8 mouse cellular contexts compared by ENCODE assay signal in the genomic region with DNA sequence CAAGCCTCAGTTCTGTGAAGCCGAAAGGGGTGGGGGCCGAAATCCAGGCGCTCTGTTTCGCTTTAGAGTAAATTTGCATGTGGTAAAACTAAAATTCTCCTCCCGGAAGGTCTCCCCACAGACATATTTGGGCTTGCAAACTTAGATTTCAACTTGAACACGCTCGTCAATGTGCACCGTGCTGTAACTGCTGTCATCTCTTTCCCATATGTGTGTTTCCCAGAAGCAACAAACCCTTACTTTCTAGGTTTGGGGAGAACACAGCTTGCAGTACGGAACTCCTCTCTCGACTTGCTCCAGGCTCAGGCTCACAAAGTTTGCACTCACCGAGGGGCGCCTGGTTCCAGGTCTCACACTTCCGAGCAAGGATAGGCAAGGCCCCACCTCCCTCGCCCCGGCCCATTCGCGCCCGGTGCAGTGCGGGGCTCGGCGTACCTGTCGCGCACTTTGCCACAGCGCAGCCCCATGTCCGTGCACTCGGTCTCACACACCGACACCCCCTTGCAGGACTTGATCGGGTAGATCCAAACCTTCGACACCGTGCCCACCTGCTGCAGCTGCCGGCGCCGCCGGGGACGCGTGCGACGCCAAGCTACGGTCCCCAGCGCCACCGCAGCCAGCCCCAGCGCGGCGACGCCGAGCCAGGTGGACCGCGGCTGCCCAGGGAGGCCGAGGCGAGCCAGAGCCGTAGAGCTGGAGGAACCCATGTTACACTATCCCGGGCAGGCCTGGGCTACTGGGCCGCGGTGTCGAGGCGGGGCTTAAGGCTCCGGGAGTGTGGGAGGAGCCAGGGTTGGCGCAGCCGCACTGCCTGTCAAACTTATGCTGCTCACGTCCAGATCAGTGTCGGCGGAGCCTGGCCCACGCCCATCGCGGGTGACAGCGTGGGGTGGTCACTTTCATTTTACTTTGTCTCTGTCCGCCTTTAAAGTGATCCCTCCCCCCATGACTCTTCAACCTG. TPM values are rescaled to one million over a fixed set of nuclear protein-coding genes. Genes with fewer than 3 reads are reported as not detected.
DNase-seq lines count a peak whose midpoint lies in the region; ATAC-seq and TF ChIP-seq lines count a peak whose summit lies in the region.

No protein-coding gene starts in this region.

- peak overlapping the region; percentile 94 for H3K4me3 ChIP-seq in embryonic fibroblast, embryonic 13.5 days (ENCODE audit: insufficient read depth, low read length)
- H3K4me3 ChIP-seq in heart, embryonic 10.5 days = peak overlapping the region; percentile 94
- H3K4me3 ChIP-seq in kidney, embryonic 14.5 days (ENCODE audit: low read length) = peak overlapping the region; percentile 85
- H3K4me3 ChIP-seq in limb, embryonic 15.5 days = peak overlapping the region; percentile 82
- H3K4me3 ChIP-seq in midbrain, postnatal 0 days (ENCODE audit: low read depth, low read length) = peak overlapping the region; percentile 80

- peaks cover 3% of the 10 kb centered on the region for H3K36me3 ChIP-seq in heart, embryonic 10.5 days
- 0 out of 2 replicates have a peak, but pooled peaks cover 1% of the 10 kb centered on the region for H3K36me3 ChIP-seq in kidney, embryonic 14.5 days (ENCODE audit: control insufficient read depth, insufficient read depth, low read length)
- peaks cover 8% of the 10 kb centered on the region; the same call in 1 of the 2 replicates for H3K36me3 ChIP-seq in limb, embryonic 15.5 days
- 0 out of 2 replicates have a peak, but pooled peaks cover 2% of the 10 kb centered on the region for H3K36me3 ChIP-seq in midbrain, postnatal 0 days (ENCODE audit: insufficient read depth, low read length)

- under 1% methylated on average over 67 of the region's 67 CpGs for WGBS in heart, embryonic 10.5 days
- WGBS in kidney, embryonic 14.5 days = under 1% methylated on average over 67 of the region's 67 CpGs
- under 1% methylated on average over 67 of the region's 67 CpGs for WGBS in limb, embryonic 15.5 days
- under 1% methylated on average over 67 of the region's 67 CpGs for WGBS in midbrain, postnatal 0 days

- ATAC-seq in kidney, embryonic 14.5 days (ENCODE audit: low FRiP score, low TSS enrichment) = peak; percentile 97
- ATAC-seq in limb, embryonic 15.5 days (ENCODE audit: insufficient number of reproducible peaks, low FRiP score, low TSS enrichment, low read depth) = peak; percentile 95
- peak; percentile 96 for ATAC-seq in midbrain, postnatal 0 days (ENCODE audit: low FRiP score)

- H3K27ac ChIP-seq in embryonic fibroblast, embryonic 13.5 days (ENCODE audit: insufficient read depth, low read length) = peak overlapping the region; percentile 49
- peak overlapping the region; percentile 93 for H3K27ac ChIP-seq in heart, embryonic 10.5 days
- H3K27ac ChIP-seq in kidney, embryonic 14.5 days (ENCODE audit: low read depth, low read length) = peak overlapping the region; percentile 77
- H3K27ac ChIP-seq in limb, embryonic 15.5 days = peak overlapping the region; percentile 91
- peak overlapping the region; percentile 76 for H3K27ac ChIP-seq in midbrain, postnatal 0 days (ENCODE audit: low read depth, low read length)

- H3K9ac ChIP-seq in kidney, embryonic 14.5 days (ENCODE audit: low read depth, low read length) = peak overlapping the region; percentile 85
- peak overlapping the region; percentile 84 for H3K9ac ChIP-seq in limb, embryonic 15.5 days
- H3K9ac ChIP-seq in midbrain, postnatal 0 days (replicated peaks; ENCODE audit: low read length, poor library complexity, severe bottlenecking) = peak overlapping the region; percentile 73

- H3K27me3 ChIP-seq in heart, embryonic 10.5 days (ENCODE audit: insufficient read depth, poor library complexity, severe bottlenecking) = peaks cover 19% of the 10 kb centered on the region
- H3K27me3 ChIP-seq in kidney, embryonic 14.5 days (ENCODE audit: control insufficient read depth, insufficient read depth, low read length) = peaks cover 3% of the 10 kb centered on the region; the same call in 1 of the 2 replicates
- H3K27me3 ChIP-seq in limb, embryonic 15.5 days = 0 out of 2 replicates have a peak, but pooled peaks cover 3% of the 10 kb centered on the region
- H3K27me3 ChIP-seq in midbrain, postnatal 0 days (ENCODE audit: insufficient read depth, low read length) = no peaks in the 10 kb centered on the region

- H3K4me2 ChIP-seq in kidney, embryonic 14.5 days (replicated peaks; ENCODE audit: low read depth, low read length) = peak overlapping the region; percentile 93
- H3K4me2 ChIP-seq in limb, embryonic 15.5 days = peak overlapping the region; percentile 93
- H3K4me2 ChIP-seq in midbrain, postnatal 0 days (ENCODE audit: low read depth, low read length, poor library complexity, severe bottlenecking) = peak overlapping the region; percentile 92

- H3K9me3 ChIP-seq in heart, embryonic 10.5 days = no peaks in the 10 kb centered on the region
- no peaks in the 10 kb centered on the region for H3K9me3 ChIP-seq in kidney, embryonic 14.5 days (ENCODE audit: control insufficient read depth, low read length)
- no peaks in the 10 kb centered on the region for H3K9me3 ChIP-seq in limb, embryonic 15.5 days
- no peaks in the 10 kb centered on the region for H3K9me3 ChIP-seq in midbrain, postnatal 0 days (ENCODE audit: low read length)

- peak; percentile 96 for TF ChIP-seq POLR2A in embryonic fibroblast, embryonic 13.5 days (IDR thresholded peaks at IDR 0.05; ENCODE audit: low read depth, low read length)

- TF ChIP-seq CTCF in embryonic fibroblast, embryonic 13.5 days (IDR thresholded peaks at IDR 0.05; ENCODE audit: borderline replicate concordance, insufficient read depth, low read length) = no peak
- no peak for TF ChIP-seq CTCF in midbrain, postnatal 0 days (IDR thresholded peaks at IDR 0.05)

- H3K4me1 ChIP-seq in embryonic fibroblast, embryonic 13.5 days (ENCODE audit: control insufficient read depth, insufficient read depth, low read length) = peaks cover 5% of the 10 kb centered on the region; the same call in 1 of the 2 replicates
- peaks cover 36% of the 10 kb centered on the region for H3K4me1 ChIP-seq in heart, embryonic 10.5 days
- H3K4me1 ChIP-seq in kidney, embryonic 14.5 days (ENCODE audit: control insufficient read depth, insufficient read depth, low read length) = peaks cover 13% of the 10 kb centered on the region
- H3K4me1 ChIP-seq in limb, embryonic 15.5 days = peaks cover 28% of the 10 kb centered on the region
- 0 out of 2 replicates have a peak, but pooled peaks cover 12% of the 10 kb centered on the region for H3K4me1 ChIP-seq in midbrain, postnatal 0 days (ENCODE audit: insufficient read depth, low read length)

- peak; percentile 89 to 90 for DNase-seq in B cell, adult 2 months
- DNase-seq in brain, adult 2 months (ENCODE audit: low read depth, low spot score) = peak; percentile 96
- DNase-seq in heart, embryonic 10.5 days (ENCODE audit: low spot score) = peak; percentile 96
- peak; percentile 93 for DNase-seq in midbrain, postnatal 0 days (ENCODE audit: low spot score)
- peak; percentile 86 to 92 for DNase-seq in spleen, postnatal 10 days (ENCODE audit: low spot score in 2 of 2)

RNA-seq across cellular contexts. Expression of a gene that starts 0.9 kb away (rescaled TPM):
- polyA plus RNA-seq in embryonic fibroblast, embryonic 13.5 days (2011; ENCODE audit: insufficient read length, low read depth, missing spikeins) = 86.4 and 97.6 TPM in 2 replicates
- polyA plus RNA-seq in heart, embryonic 10.5 days (2016; fragmentation: Nextera tagmentation; extraction: Ambion mirVana) = 72.9 and 98.6 TPM in 2 replicates
- 177 and 178 TPM in 2 replicates for polyA plus RNA-seq in kidney, embryonic 14.5 days (2014; fragmentation: Nextera tagmentation; extraction: Ambion mirVana)
- 193 and 204 TPM in 2 replicates for polyA plus RNA-seq in limb, embryonic 15.5 days (2015; fragmentation: Nextera tagmentation; extraction: Ambion mirVana)
- total RNA-seq in midbrain, postnatal 0 days (2014; rRNA removed) = 46.3 and 56.1 TPM in 2 replicates
- 121 and 124 TPM in 2 replicates for polyA plus RNA-seq in midbrain, postnatal 0 days (2015; fragmentation: Nextera tagmentation; extraction: Ambion mirVana)

RNA-seq across cellular contexts. Expression of a gene that starts 34.3 kb away (rescaled TPM):
- polyA plus RNA-seq in embryonic fibroblast, embryonic 13.5 days (2011; ENCODE audit: insufficient read length, low read depth, missing spikeins) = not detected in 2 replicates
- polyA plus RNA-seq in heart, embryonic 10.5 days (2016; fragmentation: Nextera tagmentation; extraction: Ambion mirVana) = 0.21 and 0.70 TPM in 2 replicates
- polyA plus RNA-seq in kidney, embryonic 14.5 days (2014; fragmentation: Nextera tagmentation; extraction: Ambion mirVana) = 0.28 and 0.41 TPM in 2 replicates
- polyA plus RNA-seq in limb, embryonic 15.5 days (2015; fragmentation: Nextera tagmentation; extraction: Ambion mirVana) = 0.23 TPM in 1 of 2 replicates, not detected in the other
- 0.55 TPM in 1 of 2 replicates, not detected in the other for total RNA-seq in midbrain, postnatal 0 days (2014; rRNA removed)
- polyA plus RNA-seq in midbrain, postnatal 0 days (2015; fragmentation: Nextera tagmentation; extraction: Ambion mirVana) = 0.21 and 0.25 TPM in 2 replicates

RNA-seq across cellular contexts. Expression of a gene that starts 37.6 kb away (rescaled TPM):
- 0.18 and 0.32 TPM in 2 replicates for polyA plus RNA-seq in embryonic fibroblast, embryonic 13.5 days (2011; ENCODE audit: insufficient read length, low read depth, missing spikeins)
- 0.22 and 0.82 TPM in 2 replicates for polyA plus RNA-seq in heart, embryonic 10.5 days (2016; fragmentation: Nextera tagmentation; extraction: Ambion mirVana)
- 2.2 and 2.3 TPM in 2 replicates for polyA plus RNA-seq in kidney, embryonic 14.5 days (2014; fragmentation: Nextera tagmentation; extraction: Ambion mirVana)
- polyA plus RNA-seq in limb, embryonic 15.5 days (2015; fragmentation: Nextera tagmentation; extraction: Ambion mirVana) = 1.9 and 2.3 TPM in 2 replicates
- 6.6 and 7.1 TPM in 2 replicates for total RNA-seq in midbrain, postnatal 0 days (2014; rRNA removed)
- 0.55 and 0.85 TPM in 2 replicates for polyA plus RNA-seq in midbrain, postnatal 0 days (2015; fragmentation: Nextera tagmentation; extraction: Ambion mirVana)

Comparison
In these comparisons a context has a peak if more than half of its experiments do, and no peak if none do; other contexts are left out.
1. Peak in every context shown above with its lines: DNase-seq, ATAC-seq, H3K4me3 ChIP-seq and H3K27ac ChIP-seq.